Mouse (Mus musculus) forebrain, embryonic 16.5 days (tissue): ENCODE measurements around the gene Rnf144a. TPM values are rescaled to one million over a fixed set of nuclear protein-coding genes. Genes with fewer than 3 reads are reported as not detected.

Experiments used
- ATAC-seq: fragments of 200-750 bp; cut with Nextera tagmentation; 2 replicates; pipeline ENCODE4 v1.8.0; 2017; ENCODE audit warnings: mild to moderate bottlenecking, moderate library complexity
- H3K27ac ChIP-seq: fragments of 300-500 bp; sonication (generic); 2 replicates; pipeline ENCODE4 v1.5.1; 2014; ENCODE audit warnings: low read length, control low read depth
- H3K27me3 ChIP-seq: fragments of 300-500 bp; sonication (generic); replicated peaks from 2 replicates; pipeline ENCODE4 v1.6.1; 2014; ENCODE audit warnings: low read length; ENCODE audit not compliant: control insufficient read depth, insufficient read depth
- H3K36me3 ChIP-seq: fragments of 300-500 bp; sonication (generic); 2 replicates; pipeline ENCODE4 v1.6.1; 2014; ENCODE audit not compliant: control insufficient read depth, insufficient read depth
- H3K4me1 ChIP-seq: fragments of 300-500 bp; sonication (generic); replicated peaks from 2 replicates; pipeline ENCODE4 v1.6.1; 2014; ENCODE audit warnings: low read length; ENCODE audit not compliant: control insufficient read depth, insufficient read depth
- H3K4me2 ChIP-seq: fragments of 300-500 bp; sonication (generic); 2 replicates; pipeline ENCODE4 v1.6.1; 2014; ENCODE audit warnings: mild to moderate bottlenecking, low read length, control low read depth
- H3K4me3 ChIP-seq: fragments of 300-500 bp; sonication (generic); replicated peaks from 2 replicates; pipeline ENCODE4 v1.5.1; 2014; ENCODE audit warnings: mild to moderate bottlenecking, low read length, control low read depth
- H3K9ac ChIP-seq: fragments of 300-500 bp; sonication (generic); replicated peaks from 2 replicates; pipeline ENCODE4 v1.6.1; 2014; ENCODE audit warnings: low read depth, low read length, control low read depth
- H3K9me3 ChIP-seq: fragments of 300-500 bp; sonication (generic); 2 replicates; pipeline ENCODE4 v1.6.1; 2016; ENCODE audit warnings: low read length; ENCODE audit not compliant: control insufficient read depth
- WGBS: fragments of 180-500 bp; shearing (Covaris S2); extraction: QIAGEN DNeasy Blood & Tissue Kit; methylation state at CpG from one replicate; pipeline ENCODE4 v1.1.7; 2014; 5-methylcytosine and 5-hydroxymethylcytosine counted together
- polyA plus RNA-seq: library from polyadenylated mRNA; unstranded; fragments of >200 nt; fragmentation: Nextera tagmentation; extraction: Ambion mirVana; gene quantifications from 2 replicates; pipeline ENCODE4 v1.2.1, GENCODE M21; 2015

Gene Rnf144a
- polyA plus RNA-seq, 1 experiment from 2014 or later, result 38.2 TPM

- 70% methylated on average over 1 of the region's 1 CpGs for WGBS
- H3K4me1 ChIP-seq, result peaks cover 32% of the 10 kb centered on the region
- H3K27ac ChIP-seq, result no peak overlapping the region
- H3K9me3 ChIP-seq, result no peaks in the 10 kb centered on the region
- no peak overlapping the region for H3K4me2 ChIP-seq
- H3K27me3 ChIP-seq, result no peaks in the 10 kb centered on the region
- ATAC-seq, result no peak
- peaks cover 4% of the 10 kb centered on the region; the same call in 1 of the 2 replicates for H3K36me3 ChIP-seq
- H3K9ac ChIP-seq, result no peak overlapping the region
- H3K4me3 ChIP-seq, result no peak overlapping the region
Observed at GRCm38 (mm10) chr12:26401254-26401653, 13.8 kb downstream of the Rnf144a start.

DNA sequence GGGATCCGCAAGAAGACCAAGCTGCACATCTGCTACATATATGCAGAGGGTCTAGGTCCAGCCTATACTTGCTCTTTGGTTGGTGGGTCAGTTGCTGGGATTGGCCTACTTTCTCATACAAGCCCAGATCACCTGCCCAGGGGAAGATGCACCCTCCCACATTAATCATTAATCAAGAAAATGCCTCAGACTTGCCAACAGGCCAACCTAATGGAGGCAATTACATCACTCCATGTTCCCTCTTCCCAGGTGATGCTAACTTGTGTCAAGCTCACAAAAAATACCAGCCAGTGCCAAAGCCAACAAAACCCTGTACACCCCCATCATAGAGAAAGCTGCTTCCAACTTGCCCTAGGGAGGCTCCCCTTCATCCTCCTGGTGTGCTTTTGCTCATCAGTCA is 14.3 kb downstream of the Rnf144a start:
- Histone ChIP-seq H3K27me3 (no peaks in the 10 kb centered on the region), H3K36me3 (peaks cover 4% of the 10 kb centered on the region; the same call in 1 of the 2 replicates), H3K4me1 (peaks cover 29% of the 10 kb centered on the region), H3K9ac (no peak overlapping the region), H3K9me3 (no peaks in the 10 kb centered on the region), H3K4me3 (no peak overlapping the region), H3K4me2 (no peak overlapping the region), H3K27ac (no peak overlapping the region)
- 100% methylated on average over 1 of the region's 1 CpGs for WGBS
- ATAC-seq, result no peak

DNA sequence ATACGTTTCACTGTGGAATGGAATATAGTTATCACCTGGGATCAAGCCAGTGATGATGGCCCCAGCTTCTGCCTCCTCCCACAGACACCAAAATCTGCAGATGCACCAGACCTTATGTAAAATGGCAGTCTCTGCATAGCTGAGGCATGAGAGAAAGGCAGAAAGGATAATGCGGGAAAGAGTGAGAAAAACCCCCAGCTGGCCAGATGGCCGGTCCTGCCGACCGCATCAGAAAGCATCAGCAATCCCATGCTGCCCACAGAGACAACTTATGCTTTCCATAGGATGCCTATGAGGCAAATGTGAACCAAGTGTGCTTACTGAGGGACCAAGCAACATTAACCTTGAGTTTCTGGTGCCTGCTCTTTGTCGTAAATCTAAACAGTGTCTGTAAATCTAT is 15.7 kb downstream of the Rnf144a start:
- Histone ChIP-seq H3K4me3 (no peak overlapping the region), H3K4me1 (peaks cover 32% of the 10 kb centered on the region), H3K4me2 (no peak overlapping the region), H3K9me3 (no peaks in the 10 kb centered on the region), H3K36me3 (peaks cover 4% of the 10 kb centered on the region; the same call in 1 of the 2 replicates), H3K27ac (no peak overlapping the region), H3K9ac (no peak overlapping the region), H3K27me3 (no peaks in the 10 kb centered on the region)
- WGBS, result 82% methylated on average over 6 of the region's 6 CpGs
- no peak for ATAC-seq

GRCm38 (mm10) chr12:26398597-26398996 is 16.5 kb downstream of the Rnf144a start:
- Histone ChIP-seq H3K4me2 (no peak overlapping the region), H3K9me3 (no peaks in the 10 kb centered on the region), H3K36me3 (peaks cover 2% of the 10 kb centered on the region; the same call in 1 of the 2 replicates), H3K4me3 (no peak overlapping the region), H3K27ac (no peak overlapping the region), H3K27me3 (no peaks in the 10 kb centered on the region), H3K4me1 (peaks cover 30% of the 10 kb centered on the region), H3K9ac (no peak overlapping the region)
- ATAC-seq, result no peak
- WGBS, result 78% methylated on average over 2 of the region's 2 CpGs

DNA sequence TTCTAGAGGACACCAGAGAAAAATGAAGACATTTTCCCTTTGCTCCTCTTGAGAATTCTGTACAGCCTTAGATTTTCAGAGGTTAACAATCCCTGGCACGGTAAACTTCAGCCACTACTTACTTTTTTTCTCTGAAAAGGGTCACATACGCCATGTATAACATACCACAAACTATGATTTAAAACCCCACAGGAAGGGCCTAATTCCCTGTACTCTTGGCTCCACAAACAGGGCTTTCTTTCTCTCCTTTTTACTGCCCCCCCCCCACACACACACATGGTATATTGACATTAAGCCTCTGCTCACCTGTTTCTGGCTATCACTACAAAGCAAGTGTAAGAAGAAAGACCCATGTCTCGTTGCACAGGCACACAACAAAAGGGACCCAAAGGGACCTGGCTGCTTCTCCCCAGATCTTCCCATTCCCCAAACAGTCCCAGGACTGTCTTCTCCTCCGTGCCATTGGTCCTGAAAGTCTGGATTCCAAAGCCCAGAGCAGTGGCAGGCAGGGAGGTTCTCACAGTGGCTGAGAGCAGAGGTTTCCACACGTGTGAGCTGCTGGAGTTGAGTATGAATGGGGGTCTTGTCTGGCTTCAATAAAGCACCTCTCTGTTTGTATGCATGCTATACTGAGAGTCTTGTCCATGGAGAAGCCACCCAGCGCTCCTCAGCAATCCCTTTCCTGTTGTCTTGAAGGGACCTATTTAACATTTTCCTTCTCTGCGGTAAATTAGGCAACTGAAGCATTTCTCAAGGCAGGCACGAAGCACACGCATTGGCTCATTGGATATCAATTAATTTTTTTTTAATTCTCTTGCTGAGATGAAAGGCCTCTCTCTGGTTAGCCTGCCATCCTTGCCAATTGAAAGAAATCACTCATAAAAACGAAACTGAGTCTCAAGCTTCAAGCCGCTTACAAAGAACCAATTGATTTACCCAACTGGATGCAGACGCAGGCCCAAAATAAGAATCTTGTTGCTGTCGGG is 20.3 kb downstream of the Rnf144a start:
- Histone ChIP-seq H3K27ac (peak overlapping the region; percentile 58), H3K4me1 (peaks cover 19% of the 10 kb centered on the region), H3K9ac (no peak overlapping the region), H3K9me3 (no peaks in the 10 kb centered on the region), H3K4me3 (no peak overlapping the region), H3K27me3 (no peaks in the 10 kb centered on the region), H3K36me3 (no peaks in the 10 kb centered on the region), H3K4me2 (peak overlapping the region; percentile 7; the same call in 1 of the 2 replicates)
- 24% methylated on average over 13 of the region's 13 CpGs for WGBS
- ATAC-seq, result peak; percentile 75

DNA sequence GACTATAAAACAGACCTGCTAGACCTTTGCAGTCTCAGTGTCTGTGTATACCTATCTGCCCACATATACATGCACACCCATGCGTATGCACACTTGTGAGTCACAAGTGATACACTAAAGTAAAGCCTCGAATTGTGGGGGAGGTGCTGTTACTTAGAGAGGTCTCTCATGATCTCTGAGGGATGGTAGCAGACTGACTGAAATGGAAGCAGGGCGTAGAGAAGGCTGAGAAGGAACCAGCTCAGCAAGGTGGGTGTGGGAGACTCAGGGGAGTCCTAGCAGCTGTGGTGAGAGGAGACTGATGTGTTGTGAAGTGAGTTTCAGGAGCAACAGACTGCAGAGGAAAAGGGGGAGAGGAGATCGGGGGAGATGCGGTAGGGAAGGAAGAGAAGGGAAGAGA is 21.8 kb downstream of the Rnf144a start:
- ATAC-seq, result no peak
- Histone ChIP-seq H3K27me3 (no peaks in the 10 kb centered on the region), H3K9me3 (no peaks in the 10 kb centered on the region), H3K36me3 (peaks cover 4% of the 10 kb centered on the region; the same call in 1 of the 2 replicates), H3K4me2 (no peak overlapping the region), H3K4me3 (no peak overlapping the region), H3K9ac (no peak overlapping the region), H3K27ac (no peak overlapping the region), H3K4me1 (peaks cover 19% of the 10 kb centered on the region)
- WGBS, result 76% methylated on average over 5 of the region's 5 CpGs

DNA sequence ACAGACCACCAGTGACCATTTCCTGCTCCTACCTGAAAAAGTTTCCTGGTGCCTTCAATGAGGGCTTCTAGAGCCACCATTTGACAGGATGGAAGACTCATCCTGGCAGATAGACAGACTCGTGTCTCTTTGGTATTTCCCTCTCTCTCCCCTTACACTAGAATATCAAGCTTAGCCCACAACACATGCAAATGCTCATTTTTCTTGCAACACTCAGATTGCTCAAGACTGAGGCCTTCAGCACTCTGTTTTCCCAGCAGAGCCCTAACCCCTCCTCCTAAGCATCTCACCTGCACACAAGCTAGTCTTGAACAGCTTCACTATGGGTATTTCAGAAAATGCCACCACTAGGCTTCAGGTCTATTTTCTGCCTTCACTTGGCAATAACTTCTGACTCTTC is 23.9 kb downstream of the Rnf144a start:
- H3K27me3 ChIP-seq, result no peaks in the 10 kb centered on the region
- no peaks in the 10 kb centered on the region for H3K9me3 ChIP-seq
- H3K4me1 ChIP-seq, result peaks cover 19% of the 10 kb centered on the region
- ATAC-seq, result no peak
- no peak overlapping the region for H3K9ac ChIP-seq
- 97% methylated on average over 1 of the region's 1 CpGs for WGBS
- H3K36me3 ChIP-seq, result peaks cover 11% of the 10 kb centered on the region
- no peak overlapping the region for H3K4me2 ChIP-seq
- H3K27ac ChIP-seq, result no peak overlapping the region
- no peak overlapping the region for H3K4me3 ChIP-seq

DNA sequence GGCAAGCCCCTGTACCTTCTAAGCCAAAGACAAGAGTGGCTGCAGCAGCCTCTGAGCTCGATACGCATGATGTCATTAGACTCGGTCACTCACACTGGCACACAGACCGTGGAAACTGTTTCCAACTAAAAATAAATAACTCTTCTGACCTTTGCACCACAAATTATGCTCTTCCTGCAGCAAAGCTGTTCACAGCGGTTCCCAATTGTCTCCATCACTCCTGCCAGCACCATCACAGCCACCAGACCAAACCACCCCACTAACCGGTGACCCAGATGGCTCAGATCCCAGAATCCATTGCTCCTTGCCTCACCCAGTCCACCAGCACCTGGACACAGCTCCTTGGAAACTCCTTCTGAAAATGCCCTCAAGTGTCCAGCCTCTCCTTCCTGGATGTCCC is 27.5 kb downstream of the Rnf144a start:
- Histone ChIP-seq H3K9ac (no peak overlapping the region), H3K4me2 (no peak overlapping the region), H3K9me3 (no peaks in the 10 kb centered on the region), H3K4me3 (no peak overlapping the region), H3K27ac (no peak overlapping the region), H3K36me3 (peaks cover 16% of the 10 kb centered on the region), H3K4me1 (0 out of 2 replicates have a peak, but pooled peaks cover 4% of the 10 kb centered on the region), H3K27me3 (no peaks in the 10 kb centered on the region)
- 81% methylated on average over 6 of the region's 6 CpGs for WGBS
- no peak for ATAC-seq

DNA sequence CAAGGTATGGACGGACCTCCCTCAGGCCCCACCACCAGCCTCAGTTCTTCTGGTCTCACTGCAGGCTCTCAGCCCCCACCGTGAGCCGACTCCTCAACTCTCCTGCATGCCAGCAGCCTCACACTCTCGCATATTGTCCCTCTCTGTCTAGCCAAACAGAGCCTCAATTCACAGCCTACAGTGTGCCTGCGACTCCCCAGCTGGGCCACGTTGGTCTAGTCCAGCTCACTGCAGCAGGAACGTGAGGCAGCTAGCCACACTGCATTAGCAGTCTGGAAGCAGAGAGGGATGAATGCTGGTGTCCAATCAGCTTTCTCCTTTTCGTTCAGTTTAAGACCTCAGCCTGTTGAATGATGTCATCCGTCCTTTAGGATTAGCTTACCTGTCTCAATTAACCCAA is 28.1 kb downstream of the Rnf144a start:
- no peak overlapping the region for H3K4me3 ChIP-seq
- peaks cover 16% of the 10 kb centered on the region for H3K36me3 ChIP-seq
- no peak overlapping the region for H3K9ac ChIP-seq
- peak; percentile 71; the same call in 1 of the 2 replicates for ATAC-seq
- no peaks in the 10 kb centered on the region for H3K27me3 ChIP-seq
- H3K4me2 ChIP-seq, result no peak overlapping the region
- H3K27ac ChIP-seq, result no peak overlapping the region
- H3K9me3 ChIP-seq, result no peaks in the 10 kb centered on the region
- H3K4me1 ChIP-seq, result 0 out of 2 replicates have a peak, but pooled peaks cover 4% of the 10 kb centered on the region
- WGBS, result 68% methylated on average over 9 of the region's 9 CpGs
